Mouse (Mus musculus) MEL (cell line): ENCODE data around the gene Hist1h1c. TPM values are rescaled to one million over a fixed set of nuclear protein-coding genes. Genes with fewer than 3 reads are reported as not detected.

Source experiments
- DNase-seq: peaks from one replicate; pipeline ENCODE4 v3.0.0; 2011; ENCODE audit warnings: low read depth, low spot score
- H3K27ac ChIP-seq: 2 replicates; pipeline ENCODE4 v1.5.1; 2012; ENCODE audit warnings: low read depth, mild to moderate bottlenecking, control low read depth, low read length, moderate library complexity; ENCODE audit not compliant: control insufficient read depth
- H3K27me3 ChIP-seq, 2 experiments: fragments of 150-350 bp in 1 of 2; sonication (generic) in 1 of 2; 2 replicates each; pipeline ENCODE4 v1.6.1; 2012; ENCODE audit warnings: low read length in 2 of 2, mild to moderate bottlenecking in 2 of 2, improper control_type of control experiment in 1 of 2, moderate library complexity in 1 of 2; ENCODE audit not compliant: insufficient read depth in 2 of 2, control insufficient read depth in 1 of 2
- H3K36me3 ChIP-seq, 2 experiments: 2 replicates each; pipeline ENCODE4 v1.6.1; 2012 to 2014; ENCODE audit warnings: low read length in 2 of 2, improper control_type of control experiment in 1 of 2, inconsistent platforms in 1 of 2, mild to moderate bottlenecking in 1 of 2; ENCODE audit not compliant: insufficient read depth in 2 of 2, control insufficient read depth in 1 of 2
- H3K4me1 ChIP-seq, 2 experiments: fragments of 150-350 bp in 1 of 2; sonication (generic) in 1 of 2; 2 replicates each; pipeline ENCODE4 v1.6.1; 2012; ENCODE audit warnings: low read length in 2 of 2, improper control_type of control experiment in 1 of 2, mild to moderate bottlenecking in 1 of 2; ENCODE audit not compliant: insufficient read depth in 2 of 2, control insufficient read depth in 1 of 2
- H3K4me3 ChIP-seq, 2 experiments: fragments of 150-350 bp in 1 of 2; sonication (generic) in 1 of 2; 2 replicates each; pipeline ENCODE4 v1.5.1; 2012; ENCODE audit warnings: low read depth in 2 of 2, low read length in 2 of 2, mild to moderate bottlenecking in 2 of 2, moderate library complexity in 2 of 2, control low read depth in 1 of 2, improper control_type of control experiment in 1 of 2; ENCODE audit not compliant: control insufficient read depth in 1 of 2, insufficient read depth in 1 of 2
- H3K79me2 ChIP-seq: 2 replicates; pipeline ENCODE4 v1.6.1; 2012; ENCODE audit warnings: mild to moderate bottlenecking, low read length, moderate library complexity; ENCODE audit not compliant: control insufficient read depth, poor library complexity, insufficient read depth
- H3K9ac ChIP-seq: 2 replicates; pipeline ENCODE4 v1.6.1; 2012; ENCODE audit warnings: low read depth, mild to moderate bottlenecking, control low read depth, low read length, moderate library complexity; ENCODE audit not compliant: control insufficient read depth, poor library complexity, severe bottlenecking
- H3K9me3 ChIP-seq: fragments of 150-350 bp; sonication (generic); replicated peaks from 2 replicates; pipeline ENCODE4 v1.6.1; 2012; ENCODE audit warnings: mild to moderate bottlenecking, low read length, improper control_type of control experiment, moderate library complexity; ENCODE audit not compliant: insufficient read depth
- BHLHE40 ChIP-seq: IDR thresholded peaks from 2 replicates; pipeline ENCODE4 v1.6.1; 2012; ENCODE audit warnings: low read depth, mild to moderate bottlenecking, inconsistent platforms, low read length, improper control_type of control experiment, borderline replicate concordance
- CHD1 ChIP-seq: IDR thresholded peaks from 2 replicates; pipeline ENCODE4 v1.6.1; 2012; ENCODE audit warnings: low read depth, mild to moderate bottlenecking, inconsistent platforms, low read length, improper control_type of control experiment
- CHD2 ChIP-seq: IDR thresholded peaks from 2 replicates; pipeline ENCODE4 v1.6.1; 2011; ENCODE audit warnings: low read length, improper control_type of control experiment
- CTCF ChIP-seq, 3 experiments: IDR thresholded peaks in 2 of 3; conservative IDR thresholded peaks in 1 of 3; 2 replicates each; pipeline ENCODE4 v1.5.1; 2011 to 2012; ENCODE audit warnings: low read length in 3 of 3, low read depth in 2 of 3, mild to moderate bottlenecking in 2 of 3, improper control_type of control experiment in 1 of 3, inconsistent platforms in 1 of 3, mixed read lengths in 1 of 3, moderate library complexity in 1 of 3; ENCODE audit not compliant: control insufficient read depth in 1 of 3, insufficient read depth in 1 of 3, poor library complexity in 1 of 3, severe bottlenecking in 1 of 3
- ELF1 ChIP-seq: IDR thresholded peaks from 2 replicates; pipeline ENCODE4 v1.6.1; 2014; ENCODE audit warnings: low read depth, mild to moderate bottlenecking, inconsistent platforms, low read length, improper control_type of control experiment, moderate library complexity
- EP300 ChIP-seq, 2 experiments: IDR thresholded peaks; 2 replicates each; pipeline ENCODE4 v1.6.1; 2011; ENCODE audit warnings: improper control_type of control experiment in 2 of 2, low read length in 2 of 2, low read depth in 1 of 2, mild to moderate bottlenecking in 1 of 2
- ETS1 ChIP-seq: IDR thresholded peaks from 2 replicates; pipeline ENCODE4 v1.6.1; 2012; ENCODE audit warnings: low read depth, mild to moderate bottlenecking, inconsistent platforms, low read length, improper control_type of control experiment, moderate library complexity
- HCFC1 ChIP-seq: IDR thresholded peaks from 2 replicates; pipeline ENCODE4 v1.6.1; 2012; ENCODE audit warnings: low read depth, mild to moderate bottlenecking, inconsistent platforms, low read length, improper control_type of control experiment, moderate library complexity
- JUND ChIP-seq: IDR thresholded peaks from 2 replicates; pipeline ENCODE4 v1.6.1; 2011; ENCODE audit warnings: low read depth, mild to moderate bottlenecking, improper control_type of control experiment, low read length
- KAT2A ChIP-seq: conservative IDR thresholded peaks from 2 replicates; pipeline ENCODE4 v1.6.1; 2012; ENCODE audit warnings: low read depth, low read length, improper control_type of control experiment, inconsistent platforms
- MAFK ChIP-seq: IDR thresholded peaks from 2 replicates; pipeline ENCODE4 v1.6.1; 2011; ENCODE audit warnings: low read depth, mild to moderate bottlenecking, low read length, improper control_type of control experiment, borderline replicate concordance
- MAX ChIP-seq: IDR thresholded peaks from 2 replicates; pipeline ENCODE4 v1.6.1; 2011; ENCODE audit warnings: low read length, improper control_type of control experiment
- MXI1 ChIP-seq: IDR thresholded peaks from 2 replicates; pipeline ENCODE4 v1.6.1; 2011; ENCODE audit warnings: mild to moderate bottlenecking, low read depth, low read length, improper control_type of control experiment
- MYB ChIP-seq: IDR thresholded peaks from 2 replicates; pipeline ENCODE4 v1.6.1; 2011; ENCODE audit warnings: mild to moderate bottlenecking, low read depth, low read length, improper control_type of control experiment
- MYC ChIP-seq: IDR thresholded peaks from 2 replicates; pipeline ENCODE4 v1.6.1; 2011; ENCODE audit warnings: low read depth, mild to moderate bottlenecking, low read length, improper control_type of control experiment, moderate library complexity
- NELFE ChIP-seq: IDR thresholded peaks from 2 replicates; pipeline ENCODE4 v1.6.1; 2011; ENCODE audit warnings: low read depth, low read length, improper control_type of control experiment
- NRF1 ChIP-seq: IDR thresholded peaks from 2 replicates; pipeline ENCODE4 v1.6.1; 2014; ENCODE audit warnings: low read depth, mild to moderate bottlenecking, inconsistent platforms, low read length, improper control_type of control experiment, moderate library complexity; ENCODE audit not compliant: poor library complexity, insufficient read depth, severe bottlenecking
- POLR2A ChIP-seq, 2 experiments: IDR thresholded peaks; 2 replicates each; pipeline ENCODE4 v1.6.1; 2011 to 2012; ENCODE audit warnings: low read length in 2 of 2, mild to moderate bottlenecking in 2 of 2, control low read depth in 1 of 2, improper control_type of control experiment in 1 of 2, low read depth in 1 of 2, moderate library complexity in 1 of 2; ENCODE audit not compliant: control insufficient read depth in 1 of 2, insufficient read depth in 1 of 2, poor library complexity in 1 of 2
- RCOR1 ChIP-seq: IDR thresholded peaks from 2 replicates; pipeline ENCODE4 v1.6.1; 2012; ENCODE audit warnings: low read depth, mild to moderate bottlenecking, inconsistent platforms, low read length, improper control_type of control experiment
- SIN3A ChIP-seq: IDR thresholded peaks from 2 replicates; pipeline ENCODE4 v1.6.1; 2012; ENCODE audit warnings: low read length, improper control_type of control experiment, inconsistent platforms
- TAL1 ChIP-seq: IDR thresholded peaks from 2 replicates; pipeline ENCODE4 v1.6.1; 2012; ENCODE audit warnings: mild to moderate bottlenecking, inconsistent platforms, low read length, moderate library complexity, mixed read lengths
- TBP ChIP-seq: IDR thresholded peaks from 2 replicates; pipeline ENCODE4 v1.8.0; 2011; ENCODE audit warnings: low read depth, low read length, improper control_type of control experiment
- UBTF ChIP-seq: IDR thresholded peaks from 2 replicates; pipeline ENCODE4 v1.6.1; 2012; ENCODE audit warnings: low read depth, mild to moderate bottlenecking, inconsistent platforms, low read length, improper control_type of control experiment, moderate library complexity, borderline replicate concordance; ENCODE audit not compliant: insufficient read depth
- ZC3H11A ChIP-seq: IDR thresholded peaks from 2 replicates; pipeline ENCODE4 v1.6.1; 2012; ENCODE audit warnings: low read depth, mild to moderate bottlenecking, inconsistent platforms, low read length, improper control_type of control experiment
- ZKSCAN1 ChIP-seq: IDR thresholded peaks from 2 replicates; pipeline ENCODE4 v1.6.1; 2012; ENCODE audit warnings: low read depth, mild to moderate bottlenecking, inconsistent platforms, low read length, improper control_type of control experiment, moderate library complexity
- ZMIZ1 ChIP-seq: IDR thresholded peaks from 2 replicates; pipeline ENCODE4 v1.6.1; 2012; ENCODE audit warnings: low read depth, mild to moderate bottlenecking, inconsistent platforms, low read length, improper control_type of control experiment, moderate library complexity
- polyA plus RNA-seq, 2 experiments: library from polyadenylated mRNA; stranded (reverse) in 1 of 2; unstranded in 1 of 2; fragments of >175 nt in 1 of 2; fragments of >200 nt in 1 of 2; gene quantifications; 2 replicates each; pipeline versions ENCODE4 v1.2.1 to v1.2.4; 2012; ENCODE audit warnings: low replicate concordance in 2 of 2, low read depth in 1 of 2; ENCODE audit not compliant: insufficient read length in 2 of 2, insufficient read depth in 1 of 2, missing spikeins in 1 of 2
- total RNA-seq: library from RNA; depleted of rRNA; stranded (reverse); fragments of 300-350 nt; gene quantifications from 2 replicates; pipeline ENCODE4 v1.2.3, GENCODE M21; 2012

Gene Hist1h1c
- total and polyA plus RNA-seq, 3 experiments = 3.8 to 348 TPM; not detected in 1

DNA sequence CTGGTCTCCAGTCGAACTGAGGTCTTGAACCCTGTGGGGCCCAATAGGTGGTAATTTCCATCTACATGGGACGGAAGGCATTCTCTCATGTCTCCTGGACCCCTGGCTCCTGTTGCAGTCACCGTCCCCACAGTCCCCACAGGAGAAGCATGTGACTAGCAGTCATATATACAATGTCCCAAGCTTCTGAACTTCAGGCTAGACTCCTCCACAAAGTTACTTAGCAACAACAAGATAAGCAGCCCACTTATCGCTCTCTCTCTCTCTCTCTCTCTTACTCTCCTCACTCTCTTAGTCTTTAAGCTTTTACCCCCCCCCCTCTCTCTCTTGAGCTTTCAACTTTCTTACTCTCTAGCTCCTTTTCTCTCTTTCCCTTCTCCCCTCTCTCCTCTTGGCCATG is 14.4 kb upstream of the Hist1h1c start (continued):
- peak; percentile 79 for TF ChIP-seq MXI1
- TF ChIP-seq JUND = peak; percentile 99
- TF ChIP-seq ELF1 = no peak
- TF ChIP-seq MAX = peak; percentile 70
- no peak for TF ChIP-seq BHLHE40
- TF ChIP-seq CTCF (IDR thresholded peaks at IDR 0.05 in 2 of 3, conservative IDR thresholded peaks at IDR 0.05 in 1 of 3; ENCODE audit: control insufficient read depth in 1 of 3, insufficient read depth in 1 of 3, low read depth in 2 of 3, low read length in 3 of 3, poor library complexity in 1 of 3, severe bottlenecking in 1 of 3) = no peak
- TF ChIP-seq MYC = peak; percentile 71
- TF ChIP-seq ZMIZ1 = no peak
- peak; percentile 35; the same call in 1 of the 2 replicates for TF ChIP-seq HCFC1
- no peak for TF ChIP-seq UBTF
- TF ChIP-seq EP300 (IDR thresholded peaks at IDR 0.05; ENCODE audit: low read depth in 1 of 2, low read length in 2 of 2) = peak; percentile 69 to 84
- no peak for TF ChIP-seq CHD2
- TF ChIP-seq KAT2A = no peak
- no peak for TF ChIP-seq NRF1
- no peak for TF ChIP-seq TBP

DNA sequence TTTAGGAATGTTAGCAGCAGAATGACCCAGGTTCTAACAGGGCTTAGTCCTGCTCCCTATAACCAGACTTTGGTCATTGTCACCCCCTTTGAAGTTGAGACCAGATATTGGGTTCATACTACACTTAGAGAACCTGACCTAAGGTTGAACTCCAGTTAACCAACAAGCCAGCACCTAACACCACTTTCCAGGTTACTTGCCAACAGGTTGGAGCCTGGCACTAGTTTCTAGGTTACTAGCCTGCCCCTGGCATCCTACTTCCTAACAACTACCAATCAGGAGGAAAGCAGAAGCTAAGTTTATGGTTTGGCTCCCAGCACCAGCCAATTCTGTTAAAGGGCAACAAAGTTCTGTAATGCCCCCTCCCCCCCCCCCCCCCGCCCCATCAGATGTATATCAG is 13.4 kb upstream of the Hist1h1c start:
- Histone ChIP-seq H3K4me1 (peaks cover 7 to 23% of the 10 kb centered on the region in 2 experiments), H3K27ac (no peak overlapping the region)

DNA sequence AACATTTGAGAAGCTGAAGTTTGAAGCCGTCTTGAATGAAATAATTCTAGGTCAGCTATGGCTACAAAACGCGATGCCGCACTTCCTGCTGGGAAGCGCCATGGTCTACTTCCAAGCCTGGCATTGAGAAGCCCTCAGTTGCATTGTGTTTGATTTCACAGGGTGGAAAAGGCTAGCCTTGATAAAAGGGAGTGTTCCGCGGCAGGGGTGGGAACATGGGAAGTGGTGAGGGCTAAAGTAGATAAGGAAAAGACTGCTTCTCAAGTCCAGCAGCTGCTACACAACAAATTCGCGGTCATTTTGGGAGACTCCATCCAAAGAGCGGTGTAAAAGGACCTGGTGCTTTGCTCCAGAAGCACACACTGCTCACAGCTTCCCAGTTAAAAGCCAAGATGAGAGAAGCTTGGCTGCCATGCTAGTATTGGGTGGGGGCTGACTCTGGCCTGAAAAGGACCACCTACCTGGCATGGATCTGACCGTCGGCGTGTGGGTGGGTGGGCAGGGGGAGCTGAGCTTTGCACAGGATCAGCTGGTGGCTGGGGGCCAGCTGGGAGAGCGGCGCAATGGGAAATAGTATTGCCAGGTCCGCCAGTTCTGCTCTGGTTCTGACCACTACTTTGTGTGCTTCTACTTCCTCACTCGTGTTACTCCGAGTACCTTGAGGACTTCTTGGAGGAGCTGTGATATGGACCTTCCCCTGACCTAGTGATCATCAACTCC is 10.0 kb upstream of the Hist1h1c start:
- no peak for DNase-seq
- Histone ChIP-seq H3K4me3 (no peak overlapping the region), H3K9ac (no peak overlapping the region), H3K27me3 (no peaks in the 10 kb centered on the region), H3K4me1 (peaks cover 7 to 14% of the 10 kb centered on the region in 2 experiments), H3K27ac (no peak overlapping the region), H3K36me3 (peaks cover 0 to 14% of the 10 kb centered on the region in 2 experiments; a peak in 2 of 4 replicates), H3K9me3 (no peaks in the 10 kb centered on the region), H3K79me2 (no peaks in the 10 kb centered on the region)
- TF ChIP-seq ELF1 (no peak), SIN3A (no peak), JUND (no peak), CHD1 (no peak), MYB (no peak), RCOR1 (no peak), NELFE (no peak), MYC (no peak), POLR2A (IDR thresholded peaks at IDR 0.05; ENCODE audit: control insufficient read depth in 1 of 2, insufficient read depth in 1 of 2, low read depth in 1 of 2, low read length in 2 of 2, poor library complexity in 1 of 2) (no peak), MAFK (no peak), BHLHE40 (no peak), MXI1 (no peak), ZC3H11A (no peak), ZKSCAN1 (no peak)

More for the DNA sequence above, 13.4 kb upstream of the Hist1h1c start:
- H3K9me3 ChIP-seq = no peaks in the 10 kb centered on the region
- H3K36me3 ChIP-seq = peaks cover 0 to 15% of the 10 kb centered on the region in 2 experiments; a peak in 2 of 4 replicates
- DNase-seq = peak; percentile 36
- no peaks in the 10 kb centered on the region for H3K27me3 ChIP-seq
- 0 out of 2 replicates have a peak, but pooled peaks have one; percentile 3 for TF ChIP-seq ETS1
- no peak for TF ChIP-seq TAL1
- H3K9ac ChIP-seq = no peak overlapping the region; the same call in 1 of the 2 replicates
- no peaks in the 10 kb centered on the region for H3K79me2 ChIP-seq
- H3K4me3 ChIP-seq = no peak overlapping the region
